Mouse (Mus musculus): Measurements from ENCODE around the gene Nfe2l3. TPM values are rescaled to one million over a fixed set of nuclear protein-coding genes. Genes with fewer than 3 reads are reported as not detected.
A peak's percentile ranks its signal among the peaks of the same experiment; 100 is the strongest.
"Not testable (repeated sequence)": the region's sequence is repeated elsewhere in the genome, so short reads cannot be mapped to it uniquely, and the experiment has no call there.

Nfe2l3 gene
- total and polyA plus RNA-seq, 3 experiments, result 0.14 to 0.17 TPM; not detected in 1

- Histone ChIP-seq H3K9ac (ENCODE audit: insufficient read depth, low read depth) (no peak overlapping the region), H3K79me2 (replicated peaks; ENCODE audit: control insufficient read depth, extremely low read depth, insufficient read depth, poor library complexity, severe bottlenecking) (peaks cover 15% of the 10 kb centered on the region), H3K4me2 (ENCODE audit: insufficient read depth, low read depth, poor library complexity, severe bottlenecking) (no peak overlapping the region), H3K4me3 (replicated peaks in 1 of 3; ENCODE audit: low read depth in 2 of 3, low read length in 2 of 3, poor library complexity in 1 of 3) (no peak overlapping the region), H3K36me3 (replicated peaks in 1 of 2; ENCODE audit: control insufficient read depth in 1 of 2, insufficient read depth in 1 of 2, low read length in 1 of 2) (peaks cover 38 to 61% of the 10 kb centered on the region in 2 experiments), H3K9me3 (replicated peaks; ENCODE audit: low read length) (no peaks in the 10 kb centered on the region), H3K4me1 (ENCODE audit: control insufficient read depth in 1 of 2, insufficient read depth in 2 of 2) (0 out of 4 replicates have a peak, but pooled peaks cover 0 to 2% of the 10 kb centered on the region in 2 experiments), H3K27ac (ENCODE audit: insufficient read depth, low read depth) (no peak overlapping the region), H3K27me3 (replicated peaks) (no peaks in the 10 kb centered on the region)
- in situ Hi-C loops (cut with MboI; ENCODE audit: low pct_ligation_motif_present, low pct_unique_long_range_greater_than_20kb, low sequenced_read_pairs) (no loop called here), dilution Hi-C loops (cut with MboI; ENCODE audit: extremely low pct_ligation_motif_present, extremely low pct_unique_long_range_greater_than_20kb, low sequenced_read_pairs) (no loop called here)
- TF ChIP-seq RAD21 (IDR thresholded peaks at IDR 0.05; ENCODE audit: low read depth, low read length) (no peak), USF2 (conservative IDR thresholded peaks at IDR 0.05; ENCODE audit: low read depth, low read length) (no peak), CHD2 (IDR thresholded peaks at IDR 0.05; ENCODE audit: low read length) (no peak), E2F4 (IDR thresholded peaks at IDR 0.05; ENCODE audit: insufficient replicate concordance, low read depth, low read length) (no peak), MAZ (IDR thresholded peaks at IDR 0.05; ENCODE audit: low read depth, low read length) (no peak)
- no peak for DNase-seq (ENCODE audit: extremely low read depth)
Measured at GRCm38 (mm10) chr6:51481548-51481947, 49.1 kb downstream of the Nfe2l3 start.

GRCm38 (mm10) chr6:51483861-51484260 lies 51.4 kb downstream of the Nfe2l3 start:
- Histone ChIP-seq H3K27me3 (replicated peaks) (no peaks in the 10 kb centered on the region), H3K4me2 (ENCODE audit: insufficient read depth, low read depth, poor library complexity, severe bottlenecking) (no peak overlapping the region), H3K9ac (ENCODE audit: insufficient read depth, low read depth) (no peak overlapping the region), H3K79me2 (replicated peaks; ENCODE audit: control insufficient read depth, extremely low read depth, insufficient read depth, poor library complexity, severe bottlenecking) (peaks cover 5% of the 10 kb centered on the region; the same call in 1 of the 2 replicates), H3K36me3 (replicated peaks in 1 of 2; ENCODE audit: control insufficient read depth in 1 of 2, insufficient read depth in 1 of 2, low read length in 1 of 2) (peaks cover 29 to 41% of the 10 kb centered on the region in 2 experiments), H3K27ac (ENCODE audit: insufficient read depth, low read depth) (no peak overlapping the region), H3K4me1 (ENCODE audit: control insufficient read depth in 1 of 2, insufficient read depth in 2 of 2) (0 out of 4 replicates have a peak, but pooled peaks cover 0 to under 1% of the 10 kb centered on the region in 2 experiments), H3K9me3 (replicated peaks; ENCODE audit: low read length) (peaks cover 4% of the 10 kb centered on the region), H3K4me3 (replicated peaks in 1 of 3; ENCODE audit: low read depth in 2 of 3, low read length in 2 of 3, poor library complexity in 1 of 3) (no peak overlapping the region)
- no peak for TF ChIP-seq BHLHE40 (IDR thresholded peaks at IDR 0.05; ENCODE audit: low read depth, low read length)
- TF ChIP-seq ZMIZ1 (IDR thresholded peaks at IDR 0.05; ENCODE audit: low read depth, low read length), result no peak
- no peak for TF ChIP-seq JUND (conservative IDR thresholded peaks at IDR 0.05; ENCODE audit: low read depth, low read length)
- no peak for TF ChIP-seq NELFE (IDR thresholded peaks at IDR 0.05; ENCODE audit: low read depth, low read length)
- TF ChIP-seq SIN3A (IDR thresholded peaks at IDR 0.05; ENCODE audit: low read length), result no peak
- no peak for TF ChIP-seq TBP (conservative IDR thresholded peaks at IDR 0.05; ENCODE audit: low read depth, low read length)
- no peak for TF ChIP-seq ZNF384 (IDR thresholded peaks at IDR 0.05; ENCODE audit: low read depth, low read length)
- no peak for TF ChIP-seq NRF1 (IDR thresholded peaks at IDR 0.05; ENCODE audit: low read depth, low read length)
- no peak for DNase-seq (ENCODE audit: extremely low read depth)
- in situ Hi-C loops (cut with MboI; ENCODE audit: low pct_ligation_motif_present, low pct_unique_long_range_greater_than_20kb, low sequenced_read_pairs), result no loop called here
- dilution Hi-C loops (cut with MboI; ENCODE audit: extremely low pct_ligation_motif_present, extremely low pct_unique_long_range_greater_than_20kb, low sequenced_read_pairs), result no loop called here

- H3K27me3 ChIP-seq (replicated peaks); H3K9ac ChIP-seq (ENCODE audit: insufficient read depth, low read depth); in situ Hi-C loops (cut with MboI; ENCODE audit: low pct_ligation_motif_present, low pct_unique_long_range_greater_than_20kb, low sequenced_read_pairs); H3K9me3 ChIP-seq (replicated peaks; ENCODE audit: low read length); H3K4me2 ChIP-seq (ENCODE audit: insufficient read depth, low read depth, poor library complexity, severe bottlenecking); dilution Hi-C loops (cut with MboI; ENCODE audit: extremely low pct_ligation_motif_present, extremely low pct_unique_long_range_greater_than_20kb, low sequenced_read_pairs); H3K4me1 ChIP-seq (ENCODE audit: control insufficient read depth in 1 of 2, insufficient read depth in 2 of 2); DNase-seq (ENCODE audit: extremely low read depth); H3K4me3 ChIP-seq (replicated peaks in 1 of 3; ENCODE audit: low read depth in 2 of 3, low read length in 2 of 3, poor library complexity in 1 of 3); H3K79me2 ChIP-seq (replicated peaks; ENCODE audit: control insufficient read depth, extremely low read depth, insufficient read depth, poor library complexity, severe bottlenecking); H3K27ac ChIP-seq (ENCODE audit: insufficient read depth, low read depth): not testable (repeated sequence)
- peak in 1 of 2 experiments; percentile 42; a peak in 2 of 4 replicates for TF ChIP-seq CTCF (conservative IDR thresholded peaks at IDR 0.05 in 1 of 2, IDR thresholded peaks at IDR 0.05 in 1 of 2; ENCODE audit: low read depth in 2 of 2, low read length in 2 of 2)
- H3K36me3 ChIP-seq (replicated peaks in 1 of 2; ENCODE audit: control insufficient read depth in 1 of 2, insufficient read depth in 1 of 2, low read length in 1 of 2), result peaks cover 22 to 35% of the 10 kb centered on the region in 2 experiments
Measured at GRCm38 (mm10) chr6:51484556-51484955, 52.1 kb downstream of the Nfe2l3 start.

All from CH12.LX (cell line).